Mouse (Mus musculus) ES-Bruce4 (cell line): Measurements from ENCODE around the gene Zfp786. TPM values are rescaled to one million over a fixed set of nuclear protein-coding genes. Genes with fewer than 3 reads are reported as not detected.

Experiments
- H3K27ac ChIP-seq: 2 replicates; pipeline ENCODE4 v1.5.1; 2012; ENCODE audit warnings: low read length, inconsistent platforms; ENCODE audit not compliant: insufficient read depth
- H3K27me3 ChIP-seq: 2 replicates; pipeline ENCODE4 v1.6.1; 2012; ENCODE audit warnings: mild to moderate bottlenecking, low read length, inconsistent platforms; ENCODE audit not compliant: control insufficient read depth, poor library complexity, insufficient read depth, severe bottlenecking
- H3K36me3 ChIP-seq: 2 replicates; pipeline ENCODE4 v1.6.1; 2012; ENCODE audit warnings: inconsistent platforms, mild to moderate bottlenecking, low read length, moderate library complexity; ENCODE audit not compliant: control insufficient read depth, poor library complexity, insufficient read depth, severe bottlenecking
- H3K4me1 ChIP-seq: one replicate; pipeline ENCODE4 v1.8.1; 2011; ENCODE audit warnings: low read length; ENCODE audit not compliant: control insufficient read depth, insufficient read depth
- H3K4me3 ChIP-seq: 2 replicates; pipeline ENCODE4 v1.5.1; 2011; ENCODE audit warnings: low read depth, mild to moderate bottlenecking, low read length
- H3K9ac ChIP-seq: 2 replicates; pipeline ENCODE4 v1.6.1; 2012; ENCODE audit warnings: low read depth, mild to moderate bottlenecking, inconsistent platforms; ENCODE audit not compliant: poor library complexity, severe bottlenecking
- H3K9me3 ChIP-seq: replicated peaks from 2 replicates; pipeline ENCODE4 v1.6.1; 2012; ENCODE audit warnings: mild to moderate bottlenecking, low read length, inconsistent platforms; ENCODE audit not compliant: control insufficient read depth, poor library complexity, insufficient read depth, severe bottlenecking
- CTCF ChIP-seq: IDR thresholded peaks from one replicate; pipeline ENCODE4 v1.8.1; 2011; ENCODE audit warnings: low read depth, low read length
- EP300 ChIP-seq: IDR thresholded peaks from 2 replicates; pipeline ENCODE4 v1.6.1; 2011; ENCODE audit warnings: low read depth, low read length; ENCODE audit not compliant: insufficient read depth
- POLR2A ChIP-seq: IDR thresholded peaks from one replicate; pipeline ENCODE4 v1.8.1; 2011; ENCODE audit warnings: low read length; ENCODE audit not compliant: insufficient read depth
- polyA plus RNA-seq: library from polyadenylated mRNA; stranded (reverse); fragments of >200 nt; gene quantifications from 2 replicates; pipeline ENCODE4 v1.2.4, GENCODE M21; 2011; ENCODE audit warnings: low read depth; ENCODE audit not compliant: missing spikeins, insufficient read depth, insufficient read length

Zfp786 gene
- polyA plus RNA-seq, 1 experiment = 0.67 TPM

DNA sequence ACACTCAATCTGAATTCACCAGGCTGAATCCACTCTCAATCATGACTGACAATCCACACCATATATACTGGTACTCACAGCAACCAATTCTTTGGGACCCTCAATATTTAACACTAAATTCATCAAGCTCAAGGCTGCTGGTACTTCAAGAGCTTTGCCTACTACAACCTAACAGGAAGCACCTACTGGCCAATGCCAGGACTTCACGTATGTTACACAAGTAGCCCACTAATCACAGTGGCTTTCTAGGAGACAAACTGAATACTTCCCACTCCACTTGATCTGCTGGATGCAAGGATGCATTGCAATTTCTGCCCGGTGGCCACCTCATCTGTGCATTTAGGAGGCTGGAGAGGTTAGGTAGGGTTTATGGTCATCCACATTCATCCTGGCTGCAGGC lies 20.5 kb downstream of the Zfp786 start:
- no peak overlapping the region for H3K9ac ChIP-seq
- no peak overlapping the region for H3K27ac ChIP-seq
- H3K4me1 ChIP-seq = peaks cover 1% of the 10 kb centered on the region
- no peaks in the 10 kb centered on the region for H3K9me3 ChIP-seq
- no peak for TF ChIP-seq CTCF
- TF ChIP-seq POLR2A = no peak
- TF ChIP-seq EP300 = no peak
- no peaks in the 10 kb centered on the region for H3K27me3 ChIP-seq
- peaks cover 24% of the 10 kb centered on the region for H3K36me3 ChIP-seq
- no peak overlapping the region for H3K4me3 ChIP-seq

GRCm38 (mm10) chr6:47809053-47809452 lies 21.6 kb downstream of the Zfp786 start:
- Histone ChIP-seq H3K27ac (no peak overlapping the region), H3K4me1 (peaks cover 1% of the 10 kb centered on the region), H3K9ac (no peak overlapping the region), H3K9me3 (no peaks in the 10 kb centered on the region), H3K27me3 (no peaks in the 10 kb centered on the region), H3K4me3 (no peak overlapping the region), H3K36me3 (peaks cover 35% of the 10 kb centered on the region)
- TF ChIP-seq POLR2A = no peak
- no peak for TF ChIP-seq CTCF
- TF ChIP-seq EP300 = no peak

- Histone ChIP-seq H3K4me3 (no peak overlapping the region), H3K4me1 (peaks cover 1% of the 10 kb centered on the region), H3K9me3 (no peaks in the 10 kb centered on the region), H3K36me3 (peaks cover 40% of the 10 kb centered on the region), H3K27ac (no peak overlapping the region), H3K27me3 (no peaks in the 10 kb centered on the region), H3K9ac (no peak overlapping the region)
- TF ChIP-seq EP300 (no peak), CTCF (no peak), POLR2A (no peak)
Observed at GRCm38 (mm10) chr6:47808545-47808944, 22.1 kb downstream of the Zfp786 start.

GRCm38 (mm10) chr6:47807419-47807818 lies 23.2 kb downstream of the Zfp786 start:
- TF ChIP-seq CTCF (no peak), POLR2A (no peak), EP300 (no peak)
- no peaks in the 10 kb centered on the region for H3K9me3 ChIP-seq
- no peak overlapping the region for H3K4me3 ChIP-seq
- peaks cover 1% of the 10 kb centered on the region for H3K4me1 ChIP-seq
- H3K27ac ChIP-seq = no peak overlapping the region
- H3K27me3 ChIP-seq = no peaks in the 10 kb centered on the region
- H3K9ac ChIP-seq = no peak overlapping the region
- peaks cover 49% of the 10 kb centered on the region for H3K36me3 ChIP-seq

- no peak for TF ChIP-seq CTCF
- TF ChIP-seq EP300 = no peak
- no peak for TF ChIP-seq POLR2A
- H3K4me1 ChIP-seq = peaks cover 1% of the 10 kb centered on the region
- no peak overlapping the region for H3K4me3 ChIP-seq
- H3K27me3 ChIP-seq = no peaks in the 10 kb centered on the region
- no peak overlapping the region for H3K9ac ChIP-seq
- no peak overlapping the region for H3K27ac ChIP-seq
- H3K9me3 ChIP-seq = no peaks in the 10 kb centered on the region
- peaks cover 59% of the 10 kb centered on the region for H3K36me3 ChIP-seq
Observed at GRCm38 (mm10) chr6:47805520-47805919, 25.1 kb downstream of the Zfp786 start.

DNA sequence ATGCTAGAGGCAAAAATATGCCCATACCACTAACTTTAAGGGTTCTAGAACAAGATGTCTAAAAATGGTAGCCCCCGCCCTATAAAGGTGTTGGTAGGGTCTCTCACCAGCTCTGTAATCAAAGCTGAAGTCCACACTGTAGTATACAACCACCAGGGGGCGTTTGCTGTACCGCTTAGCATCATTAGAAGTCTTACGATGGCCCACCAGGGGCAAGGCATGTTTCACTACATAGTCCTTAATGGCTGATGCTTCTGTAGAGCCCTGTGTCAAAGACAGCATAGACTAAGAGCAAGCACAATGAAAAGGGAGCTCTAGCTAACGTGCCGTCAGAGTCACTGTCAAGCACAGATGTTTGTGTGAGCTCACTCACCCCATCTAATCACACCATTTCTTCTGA lies 31.6 kb downstream of the Zfp786 start:
- no peak overlapping the region for H3K9ac ChIP-seq
- H3K4me3 ChIP-seq = no peak overlapping the region
- H3K27ac ChIP-seq = no peak overlapping the region
- H3K27me3 ChIP-seq = no peaks in the 10 kb centered on the region
- no peaks in the 10 kb centered on the region for H3K9me3 ChIP-seq
- peak; percentile 31 for TF ChIP-seq CTCF
- TF ChIP-seq POLR2A = no peak
- no peak for TF ChIP-seq EP300
- H3K4me1 ChIP-seq = no peaks in the 10 kb centered on the region
- H3K36me3 ChIP-seq = peaks cover 66% of the 10 kb centered on the region
